Mouse (Mus musculus): ENCODE data around the gene Rassf7. TPM values are rescaled to one million over a fixed set of nuclear protein-coding genes. Genes with fewer than 3 reads are reported as not detected.

Rassf7 gene
- polyA plus RNA-seq, 1 experiment, result 2.3 TPM

- no peak for DNase-seq (ENCODE audit: extremely low spot score in 1 of 2, low spot score in 1 of 2)
These were observed 19.9 kb upstream of the Rassf7 start for GRCm38 (mm10) chr7:141195754-141196153.

DNA sequence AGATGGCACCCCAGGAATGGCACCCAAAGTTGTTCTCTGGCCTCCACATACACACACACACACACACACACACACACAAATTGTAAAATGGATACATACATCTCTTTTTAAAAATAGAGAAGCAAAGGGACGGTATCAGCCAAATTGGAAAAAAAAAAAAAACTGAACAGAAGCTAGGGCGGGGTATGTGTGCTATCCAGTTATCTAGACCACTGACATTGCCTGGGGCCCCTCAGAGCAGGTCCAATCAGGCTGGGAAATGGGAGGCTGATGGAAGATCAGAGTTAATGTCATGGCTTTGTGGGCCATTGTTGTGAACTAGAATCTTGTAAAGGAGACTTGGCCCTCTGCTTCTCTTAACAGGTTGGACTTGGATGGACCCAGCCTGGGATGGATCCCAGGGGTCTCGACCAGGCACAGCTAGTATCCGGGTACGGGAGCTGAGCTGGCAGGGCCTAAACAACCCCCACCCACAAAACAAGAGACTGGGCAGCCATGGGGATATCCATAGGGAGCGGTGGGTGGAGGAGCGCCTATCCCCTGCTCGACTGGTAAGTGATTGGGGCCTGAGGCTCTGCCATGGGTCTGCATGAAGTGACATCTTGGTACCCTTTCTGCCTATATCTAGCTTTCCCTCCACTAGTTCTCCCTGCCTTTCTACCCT, 18.9 kb upstream of the Rassf7 start:
- no peak for DNase-seq (ENCODE audit: extremely low spot score in 1 of 2, low spot score in 1 of 2)

DNA sequence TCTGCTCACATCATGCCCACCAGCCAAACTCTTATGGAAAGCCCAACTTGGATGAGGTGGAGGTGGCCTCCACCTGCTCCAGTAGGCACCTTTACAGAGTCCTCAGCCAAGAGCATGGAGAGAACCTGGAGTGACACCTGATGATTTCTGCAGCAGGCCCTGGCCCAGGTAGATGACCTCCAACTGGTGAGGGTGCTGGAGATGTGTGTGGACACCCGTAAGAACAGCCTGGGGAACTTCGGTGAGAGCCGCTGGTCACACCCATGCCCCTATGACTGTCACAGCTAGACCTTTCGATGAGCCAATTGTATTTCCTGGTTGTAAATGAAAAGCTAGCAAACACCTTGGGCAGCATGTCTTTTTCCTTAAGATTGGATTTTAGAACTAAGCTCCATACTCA, 17.5 kb upstream of the Rassf7 start:
- no peak for DNase-seq (ENCODE audit: extremely low spot score in 1 of 2, low spot score in 1 of 2)

DNA sequence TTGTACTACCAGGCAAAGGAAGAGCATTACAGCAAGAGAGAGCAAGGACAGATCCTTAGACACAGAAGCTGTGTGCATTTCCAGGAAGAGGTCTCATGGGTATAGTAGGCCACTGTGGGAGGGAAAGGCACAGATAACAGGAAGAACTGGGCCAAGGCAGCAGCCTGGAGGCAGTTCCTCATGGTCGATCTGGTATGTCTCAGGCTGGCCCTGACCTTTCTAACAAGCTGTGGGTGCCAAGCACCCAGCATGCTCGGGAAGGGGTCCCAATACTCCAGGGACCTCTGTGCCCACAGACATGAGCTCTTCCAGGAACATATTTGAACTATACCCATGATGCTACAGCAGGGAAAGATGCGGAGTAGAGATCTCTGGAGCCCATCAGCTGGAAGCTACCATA, 11.1 kb upstream of the Rassf7 start:
- no peak for DNase-seq (ENCODE audit: extremely low spot score in 1 of 2, low spot score in 1 of 2)

DNA sequence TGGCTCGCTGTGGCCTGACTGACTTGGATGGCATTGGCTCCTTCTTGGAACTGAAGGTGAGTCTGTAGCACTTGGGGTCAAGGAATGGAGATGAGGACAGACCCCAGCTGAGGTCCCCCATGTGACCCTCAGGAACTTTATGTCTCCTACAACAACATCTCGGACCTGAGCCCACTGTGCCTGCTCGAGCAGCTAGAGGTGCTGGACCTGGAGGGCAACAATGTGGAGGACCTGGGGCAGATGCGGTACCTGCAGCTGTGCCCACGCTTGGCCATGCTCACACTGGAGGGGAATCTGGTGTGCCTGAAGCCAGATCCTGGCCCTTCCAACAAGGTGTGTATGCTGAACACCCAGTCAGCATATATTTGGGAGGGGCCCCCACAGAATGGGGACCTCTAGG, 10.2 kb upstream of the Rassf7 start:
- DNase-seq (ENCODE audit: extremely low spot score in 1 of 2, low spot score in 1 of 2), result no peak

- DNase-seq (ENCODE audit: extremely low spot score in 1 of 2, low spot score in 1 of 2), result no peak
These were observed 9.3 kb upstream of the Rassf7 start for GRCm38 (mm10) chr7:141206182-141206937.

DNA sequence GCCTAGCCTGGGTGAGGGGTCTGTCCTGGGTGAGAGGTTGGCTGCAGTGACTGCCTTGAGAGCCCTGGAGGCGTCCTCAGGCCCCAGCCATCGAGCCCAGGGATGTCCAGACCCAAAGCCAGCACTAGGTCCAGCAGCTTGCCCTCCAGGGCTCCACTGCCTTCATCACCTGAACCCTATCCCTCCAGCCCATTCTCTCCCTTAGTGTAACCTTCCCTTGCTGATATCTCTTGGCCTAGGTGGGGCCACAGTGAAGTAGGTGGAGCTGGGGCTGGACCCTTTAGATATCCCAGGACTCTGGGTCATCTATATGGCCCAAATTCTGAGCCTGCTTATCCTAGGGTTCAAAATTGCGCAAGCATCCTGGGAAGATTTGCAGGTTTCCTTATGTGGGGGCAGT, 6.1 kb upstream of the Rassf7 start:
- DNase-seq (ENCODE audit: extremely low spot score in 1 of 2, low spot score in 1 of 2), result no peak

DNA sequence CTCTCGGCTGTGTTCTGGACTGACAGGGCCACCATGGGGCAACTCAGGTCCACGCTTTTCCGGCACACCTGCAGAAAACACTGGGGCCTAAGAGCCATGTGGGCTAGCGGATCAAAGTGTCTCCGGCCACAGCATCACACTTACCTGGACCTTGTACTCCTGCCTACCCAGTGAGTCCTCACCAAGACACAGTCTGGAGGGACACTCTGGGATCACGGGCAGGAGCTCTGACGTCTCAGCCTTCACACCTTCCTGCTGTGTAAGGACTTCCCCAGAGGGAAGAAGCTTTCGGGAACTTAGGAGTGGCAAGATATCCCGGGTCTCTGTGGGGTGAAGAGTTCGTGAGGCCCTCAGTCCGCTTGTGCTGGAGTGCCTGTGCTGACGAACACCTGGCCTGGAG, 5.5 kb upstream of the Rassf7 start:
- DNase-seq (ENCODE audit: extremely low spot score in 1 of 2, low spot score in 1 of 2), result no peak

- no peak for DNase-seq (ENCODE audit: extremely low spot score in 1 of 2, low spot score in 1 of 2)
These were observed 5.0 kb upstream of the Rassf7 start for GRCm38 (mm10) chr7:141210606-141211131.

DNA sequence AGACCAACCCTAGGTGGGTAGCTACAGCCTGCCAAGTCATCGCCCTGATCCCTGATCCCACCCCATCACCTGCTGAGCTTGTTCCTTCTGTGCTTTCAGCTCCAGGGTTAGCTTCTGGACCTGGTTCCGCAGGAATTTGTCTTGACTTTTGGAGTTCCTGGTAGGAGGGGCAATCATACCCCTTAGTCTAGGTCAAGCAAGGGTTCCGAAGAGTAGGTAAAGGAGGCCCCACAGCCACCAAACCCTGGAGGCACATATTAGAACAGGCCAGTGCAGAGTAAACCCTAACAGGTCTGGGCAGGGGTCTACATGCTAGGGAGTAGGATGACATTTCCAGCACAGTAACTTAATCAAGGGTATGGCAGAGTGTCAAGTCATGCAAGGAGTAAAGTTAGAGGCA, 2.5 kb upstream of the Rassf7 start:
- DNase-seq (ENCODE audit: extremely low spot score in 1 of 2, low spot score in 1 of 2), result no peak

DNA sequence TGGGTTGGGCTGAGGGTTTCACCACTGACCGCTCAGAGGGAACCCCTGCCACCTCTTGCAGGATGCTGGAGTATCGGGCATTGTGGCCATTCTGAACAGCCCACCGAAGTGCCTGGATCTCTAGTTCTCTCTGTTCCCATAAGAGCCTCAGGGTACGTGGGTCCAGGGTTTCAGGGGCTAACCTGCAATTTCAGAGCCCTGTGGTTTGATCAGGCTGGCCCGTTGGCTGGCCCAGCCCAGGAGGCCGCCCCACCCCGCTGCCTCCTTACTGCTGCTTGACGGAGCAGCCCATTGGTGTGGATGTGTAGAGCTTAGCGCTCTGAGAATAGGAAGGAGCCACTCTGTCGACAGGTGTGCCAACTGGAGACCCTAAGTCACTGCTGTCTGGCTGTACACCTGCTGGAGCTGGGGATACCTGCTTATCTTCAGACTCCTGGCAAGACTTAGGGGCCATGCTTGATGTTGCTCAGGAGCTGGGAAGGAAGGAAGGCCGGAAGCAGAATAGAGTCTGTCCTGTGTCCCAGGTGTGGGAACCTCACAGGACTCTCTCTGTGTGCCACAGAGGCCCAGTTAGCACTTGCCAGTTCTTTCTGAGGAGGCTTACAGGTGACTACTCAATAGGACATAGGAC, 1.9 kb upstream of the Rassf7 start, which contains the start of gene Lmntd2:
Gene Lmntd2, minus strand, starts transcription at position 476 of the 631 bp plus-strand sequence.
- DNase-seq (ENCODE audit: extremely low spot score in 1 of 2, low spot score in 1 of 2), result no peak

GRCm38 (mm10) chr7:141214310-141214709, 1.4 kb upstream of the Rassf7 start:
- no peak for DNase-seq (ENCODE audit: extremely low spot score in 1 of 2, low spot score in 1 of 2)

DNA sequence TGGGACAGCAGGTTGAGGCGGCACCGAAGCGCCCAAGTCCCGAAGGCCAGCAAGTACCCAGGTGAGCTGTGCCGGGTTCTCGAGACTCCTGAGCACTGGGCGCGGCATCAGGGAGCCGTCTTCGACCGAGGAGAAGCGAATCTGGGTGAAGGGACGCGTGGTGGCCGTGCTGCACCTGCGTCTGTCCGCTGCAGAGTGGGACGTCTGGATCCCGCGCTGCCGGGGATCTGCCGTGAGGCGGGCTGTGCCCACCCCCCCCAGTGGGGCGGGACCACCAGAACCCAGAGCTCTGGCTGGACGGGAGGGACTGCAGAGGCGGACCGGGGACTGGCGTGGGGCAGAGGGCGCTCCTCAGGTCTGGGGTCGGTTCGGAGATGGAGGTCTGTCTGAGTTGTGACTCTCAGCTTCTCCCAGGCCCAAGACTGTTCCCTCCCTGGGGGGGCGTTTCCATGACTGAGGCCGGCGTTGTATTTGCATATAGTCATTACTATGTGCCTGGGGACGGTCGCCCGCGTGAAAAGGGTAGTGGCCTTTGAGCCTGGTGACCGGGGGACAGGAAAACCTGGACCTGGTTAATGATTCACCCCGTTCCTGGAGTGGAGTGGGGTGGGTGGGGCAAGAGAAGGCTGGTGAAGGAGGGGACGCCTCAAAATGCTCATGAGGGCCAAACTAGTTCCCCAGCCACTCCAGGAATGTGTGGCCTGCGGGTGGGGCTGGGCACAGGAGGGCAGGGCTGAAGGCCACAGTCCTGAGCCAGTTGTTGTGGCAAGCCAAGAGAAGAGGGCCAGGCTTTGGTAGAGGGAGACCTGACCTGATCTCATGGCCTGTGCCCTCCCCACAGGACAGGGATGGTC, 447 bp downstream of the Rassf7 start:
- no peak for DNase-seq (ENCODE audit: extremely low spot score in 1 of 2, low spot score in 1 of 2)

DNA sequence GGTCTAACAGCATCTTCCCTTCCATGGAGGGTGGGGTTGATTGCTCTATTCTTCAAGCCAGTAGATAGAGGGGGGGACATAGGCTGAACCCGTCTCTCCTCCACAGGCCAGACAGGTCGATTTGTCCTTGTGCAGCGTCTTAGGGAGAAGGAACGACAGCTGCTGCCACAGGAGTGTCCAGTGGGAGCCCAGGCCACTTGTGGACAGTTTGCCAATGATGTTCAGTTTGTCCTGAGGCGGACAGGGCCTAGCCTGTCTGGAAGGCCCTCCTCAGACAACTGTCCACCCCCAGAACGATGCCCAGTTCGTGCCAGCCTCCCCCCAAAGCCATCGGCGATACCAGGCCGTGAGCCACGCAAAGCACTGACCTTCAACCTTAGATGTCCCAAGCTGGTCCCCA, 1.2 kb downstream of the Rassf7 start:
- DNase-seq (ENCODE audit: extremely low spot score in 1 of 2, low spot score in 1 of 2), result no peak

- DNase-seq (ENCODE audit: extremely low spot score in 1 of 2, low spot score in 1 of 2), result no peak
These were observed 1.8 kb downstream of the Rassf7 start for GRCm38 (mm10) chr7:141217343-141218013.

DNA sequence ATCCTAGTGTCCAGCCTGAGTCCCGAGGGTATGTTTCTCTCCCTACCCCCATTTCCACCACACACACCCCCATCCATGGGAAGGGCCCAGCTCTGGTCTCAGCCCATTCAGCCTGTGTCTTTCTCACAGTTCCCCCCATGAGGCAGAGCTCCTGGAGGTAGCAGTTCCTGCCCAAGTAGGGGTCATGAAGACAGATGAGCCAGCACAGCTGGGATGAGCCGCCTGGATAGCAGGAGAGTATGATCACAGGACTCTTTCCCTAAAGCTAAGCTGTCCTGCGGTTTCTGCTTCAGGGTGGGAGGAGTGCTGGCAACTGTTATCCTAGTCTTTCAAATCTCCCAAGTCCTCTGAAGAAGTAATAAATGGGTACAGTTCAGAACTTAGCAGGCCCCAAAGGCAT, 2.5 kb downstream of the Rassf7 start:
- no peak for DNase-seq (ENCODE audit: extremely low spot score in 1 of 2, low spot score in 1 of 2)

DNA sequence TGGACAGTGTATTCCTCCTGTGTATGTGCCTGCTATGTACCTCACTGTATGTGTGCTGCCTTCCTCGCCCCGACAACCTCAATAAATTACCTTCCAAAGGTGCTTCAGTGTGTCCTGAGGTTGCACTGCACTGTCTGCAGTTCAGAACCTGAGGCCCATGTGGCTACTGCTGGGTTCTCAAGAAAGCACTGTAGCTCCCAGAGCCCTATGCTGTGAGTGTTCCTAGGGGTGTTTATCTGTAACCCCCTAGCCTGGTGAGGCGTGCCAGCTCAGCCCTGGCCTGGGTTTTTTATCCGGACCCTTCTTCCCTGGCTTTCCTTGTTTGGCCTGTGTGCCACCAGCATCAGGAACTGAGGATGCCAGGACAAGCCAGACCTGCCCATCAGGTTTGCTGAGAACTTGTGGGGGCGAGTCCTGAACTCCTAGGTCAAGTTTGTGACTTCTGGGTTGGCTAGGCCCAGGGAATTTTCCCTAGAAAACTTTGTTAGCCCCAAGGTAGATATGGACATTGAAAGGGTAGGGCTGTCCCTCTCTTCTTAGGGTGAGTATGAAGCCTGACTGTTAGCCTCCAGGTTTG, 3.0 kb downstream of the Rassf7 start:
- DNase-seq (ENCODE audit: extremely low spot score in 1 of 2, low spot score in 1 of 2), result no peak

- no peak for DNase-seq (ENCODE audit: extremely low spot score in 1 of 2, low spot score in 1 of 2)
These were observed 4.0 kb downstream of the Rassf7 start for GRCm38 (mm10) chr7:141219558-141220099.

DNA sequence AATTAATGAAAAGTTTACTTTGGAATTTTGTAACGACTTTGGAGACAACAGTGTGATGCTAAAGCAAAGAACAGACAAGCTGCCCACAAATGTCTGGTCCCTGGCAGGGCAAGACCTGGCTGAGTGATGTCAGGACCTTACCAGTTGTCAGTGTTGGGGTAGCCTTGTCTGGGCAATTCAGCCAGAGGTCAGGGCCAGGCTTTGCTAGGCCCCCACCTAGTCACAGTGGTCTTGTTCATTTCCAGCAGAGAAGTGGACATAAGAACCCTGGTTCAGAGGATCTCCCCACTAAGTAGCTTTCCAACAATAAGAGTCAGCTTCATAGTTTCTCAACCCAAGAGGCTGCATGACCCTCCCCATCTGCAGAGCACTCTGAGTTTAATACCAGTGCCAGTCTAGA, 4.7 kb downstream of the Rassf7 start:
- no peak for DNase-seq (ENCODE audit: extremely low spot score in 1 of 2, low spot score in 1 of 2)

Data from frontal cortex, adult 2 months (tissue).